Mouse (Mus musculus): ENCODE results near the gene Olfr1371. TPM values are rescaled to one million over a fixed set of nuclear protein-coding genes. Genes with fewer than 3 reads are reported as not detected.

The Olfr1371 gene
- polyA plus RNA-seq, 1 experiment from 2014 or later = not detected

DNA sequence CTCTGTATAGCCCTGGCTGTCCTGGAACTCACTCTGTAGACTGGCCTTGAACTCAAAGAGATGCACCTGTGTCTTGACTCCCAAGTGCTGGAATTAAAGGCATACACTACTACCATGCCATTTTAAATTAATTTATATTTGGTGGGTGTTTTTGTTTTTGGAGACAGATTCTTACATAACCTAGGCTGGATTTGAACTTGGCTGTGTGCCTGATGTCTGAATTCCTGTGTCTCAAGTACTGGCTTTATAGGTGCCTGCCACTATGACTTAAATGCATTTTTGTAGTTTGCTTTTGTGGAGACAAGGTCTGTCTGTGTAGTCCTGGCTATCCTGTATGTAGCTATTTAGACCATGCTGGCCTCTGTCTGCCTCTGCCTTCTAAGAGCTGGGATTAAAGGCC is 20.7 kb upstream of the Olfr1371 start:
- H3K4me2 ChIP-seq = no peak overlapping the region
- H3K36me3 ChIP-seq = peaks cover 17% of the 10 kb centered on the region
- no peaks in the 10 kb centered on the region for H3K27me3 ChIP-seq
- H3K9ac ChIP-seq = no peak overlapping the region
- H3K4me1 ChIP-seq (replicated peaks) = peaks cover 29% of the 10 kb centered on the region
- H3K4me3 ChIP-seq = no peak overlapping the region
- no peak for ATAC-seq (ENCODE audit: low FRiP score, low read depth)
- no peaks in the 10 kb centered on the region for H3K9me3 ChIP-seq
- no peak overlapping the region for H3K27ac ChIP-seq (replicated peaks)

DNA sequence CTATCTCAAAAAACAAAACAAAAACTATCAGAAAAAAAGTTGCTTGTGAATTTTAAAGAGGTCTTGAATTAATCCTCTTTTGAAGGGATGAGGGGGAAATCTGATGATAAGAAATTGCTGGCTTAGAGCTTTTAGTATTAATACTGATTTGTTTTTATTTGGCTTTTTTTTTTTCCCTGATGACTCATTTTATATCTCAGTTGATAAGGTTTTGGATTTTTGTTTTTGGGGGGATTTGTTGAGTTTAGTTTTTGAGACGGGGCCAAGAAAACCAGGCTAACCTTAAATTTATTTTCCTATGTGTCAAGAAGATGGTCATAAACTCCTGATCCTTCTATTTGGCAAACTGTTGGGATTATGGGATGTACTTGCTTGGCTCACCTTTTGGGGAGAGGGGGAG is 20.1 kb upstream of the Olfr1371 start:
- Histone ChIP-seq H3K4me1 (replicated peaks) (peaks cover 29% of the 10 kb centered on the region), H3K27me3 (no peaks in the 10 kb centered on the region), H3K9ac (no peak overlapping the region), H3K27ac (replicated peaks) (no peak overlapping the region), H3K4me2 (peak overlapping the region; percentile 65), H3K4me3 (no peak overlapping the region), H3K9me3 (no peaks in the 10 kb centered on the region), H3K36me3 (peaks cover 17% of the 10 kb centered on the region)
- WGBS = 95% methylated on average over 1 of the region's 1 CpGs
- ATAC-seq (ENCODE audit: low FRiP score, low read depth) = no peak

DNA sequence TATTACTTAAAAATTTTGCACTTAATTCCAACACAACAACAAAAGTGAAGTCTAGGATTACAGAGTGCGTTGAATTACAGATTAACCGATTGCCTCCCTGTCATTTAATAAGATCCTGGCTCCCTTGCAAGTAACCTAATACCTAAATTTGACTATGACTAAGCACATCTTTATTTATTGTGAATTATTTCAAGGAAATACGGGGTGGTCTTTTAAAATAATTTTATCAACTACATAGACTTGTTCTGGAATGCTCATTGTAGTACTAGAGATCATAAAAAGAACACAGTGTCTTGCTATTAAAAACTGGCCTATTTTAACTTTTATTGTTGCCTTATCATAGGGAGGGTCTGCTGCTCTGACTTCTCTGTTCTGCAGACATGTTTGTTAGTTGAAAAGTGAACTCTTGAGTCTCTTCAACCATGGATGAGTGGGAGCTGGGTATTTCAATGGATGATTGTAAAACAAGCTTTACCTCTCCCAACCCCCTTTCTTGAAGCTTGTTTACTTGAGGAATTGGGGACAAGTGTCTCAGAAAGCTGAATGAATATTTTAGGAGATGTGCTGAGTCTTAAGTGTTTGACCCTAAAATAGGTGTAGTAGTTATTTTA is 19.4 kb upstream of the Olfr1371 start:
- Histone ChIP-seq H3K4me1 (replicated peaks) (peaks cover 29% of the 10 kb centered on the region), H3K9ac (peak overlapping the region; percentile 79), H3K36me3 (peaks cover 10% of the 10 kb centered on the region), H3K27me3 (no peaks in the 10 kb centered on the region), H3K4me2 (peak overlapping the region; percentile 65), H3K27ac (replicated peaks) (no peak overlapping the region), H3K9me3 (no peaks in the 10 kb centered on the region), H3K4me3 (peak overlapping the region; percentile 60)
- 42% methylated on average over 3 of the region's 3 CpGs for WGBS
- no peak for ATAC-seq (ENCODE audit: low FRiP score, low read depth)

DNA sequence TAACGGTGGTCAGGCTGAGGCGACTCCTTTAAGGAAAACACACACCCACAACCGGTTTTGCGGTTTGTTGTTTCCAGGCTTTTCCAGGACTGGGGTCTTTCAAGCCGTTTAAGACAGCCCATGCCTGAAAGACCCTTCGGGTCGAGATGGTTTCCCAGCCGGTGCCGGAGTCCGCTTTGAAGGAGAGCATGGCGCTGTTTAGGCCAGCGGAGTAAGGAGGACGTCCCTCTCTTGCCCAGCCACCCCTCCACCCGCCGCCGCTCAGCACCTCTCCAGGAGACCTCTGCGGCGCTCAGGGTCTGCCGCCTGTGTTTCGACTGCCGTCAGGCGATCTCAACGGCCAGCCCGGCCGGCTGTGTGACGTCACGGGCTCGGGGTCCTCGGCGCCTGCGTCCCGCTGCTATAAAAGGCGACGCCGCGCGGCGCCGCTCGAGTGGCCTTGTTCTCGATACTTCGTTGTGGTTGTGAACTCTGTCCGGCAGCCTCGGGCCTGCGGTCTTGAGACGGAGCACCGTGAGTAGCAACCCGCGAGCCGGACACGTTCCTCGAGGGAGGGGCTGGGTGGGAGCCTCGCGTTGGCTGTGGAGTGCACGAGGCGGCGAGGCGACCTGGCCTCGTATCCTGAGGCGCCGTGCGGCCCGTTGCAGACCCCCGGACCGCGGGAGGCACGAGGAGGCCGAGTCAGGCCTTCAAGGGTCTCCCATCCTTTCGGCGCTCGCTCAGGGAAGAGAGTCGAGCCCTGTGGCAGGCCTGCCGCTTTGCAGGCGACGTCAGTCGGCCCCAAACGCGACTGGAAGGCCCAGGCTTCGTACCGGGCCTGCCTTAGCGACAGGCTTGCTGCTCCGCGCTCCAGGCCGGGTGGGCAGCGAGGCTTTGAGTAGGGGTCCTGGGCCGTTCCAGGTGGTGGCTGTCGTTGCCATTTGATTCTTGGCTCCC is 18.1 kb upstream of the Olfr1371 start, which contains the start of gene Skp1a:
Skp1a (plus strand) TSS at position 390 of the 936 bp plus-strand sequence.
- Histone ChIP-seq H3K27ac (replicated peaks) (peak within 1 kb of the TSS; percentile 100), H3K4me1 (replicated peaks) (peaks cover 29% of the 10 kb centered on the region), H3K4me3 (peak within 1 kb of the TSS; percentile 60), H3K36me3 (no peaks in the 10 kb centered on the region), H3K9ac (peak within 1 kb of the TSS; percentile 79), H3K4me2 (peak within 1 kb of the TSS; percentile 65), H3K27me3 (no peaks in the 10 kb centered on the region), H3K9me3 (no peaks in the 10 kb centered on the region)
- 0% methylated on average over 87 of the region's 87 CpGs for WGBS
- ATAC-seq (ENCODE audit: low FRiP score, low read depth) = peak; percentile 94

DNA sequence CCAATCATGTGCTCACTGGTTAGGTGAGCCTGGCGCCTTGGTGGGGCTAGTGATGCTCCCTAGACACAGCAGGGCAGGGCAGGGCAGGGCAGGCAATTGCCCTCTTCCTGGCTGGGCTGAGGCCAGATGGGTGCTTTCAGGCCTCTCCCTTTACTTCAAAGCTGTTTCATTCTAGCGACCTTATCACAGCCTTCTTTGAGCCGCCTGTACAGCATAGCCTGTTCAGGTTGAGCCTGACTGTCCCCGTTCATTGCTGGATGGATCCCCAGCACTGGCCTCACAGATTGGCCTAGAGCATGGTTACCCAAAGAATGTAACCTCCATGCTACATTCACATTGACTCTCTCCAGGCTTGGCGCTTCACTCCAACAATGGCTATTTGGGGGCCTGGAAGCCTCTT is 16.9 kb upstream of the Olfr1371 start:
- Histone ChIP-seq H3K4me3 (peak overlapping the region; percentile 60), H3K27me3 (no peaks in the 10 kb centered on the region), H3K36me3 (no peaks in the 10 kb centered on the region), H3K9me3 (no peaks in the 10 kb centered on the region), H3K27ac (replicated peaks) (peak overlapping the region; percentile 100), H3K4me1 (replicated peaks) (peaks cover 29% of the 10 kb centered on the region), H3K4me2 (peak overlapping the region; percentile 65), H3K9ac (peak overlapping the region; percentile 79)
- ATAC-seq (ENCODE audit: low FRiP score, low read depth) = no peak
- 65% methylated on average over 5 of the region's 5 CpGs for WGBS

DNA sequence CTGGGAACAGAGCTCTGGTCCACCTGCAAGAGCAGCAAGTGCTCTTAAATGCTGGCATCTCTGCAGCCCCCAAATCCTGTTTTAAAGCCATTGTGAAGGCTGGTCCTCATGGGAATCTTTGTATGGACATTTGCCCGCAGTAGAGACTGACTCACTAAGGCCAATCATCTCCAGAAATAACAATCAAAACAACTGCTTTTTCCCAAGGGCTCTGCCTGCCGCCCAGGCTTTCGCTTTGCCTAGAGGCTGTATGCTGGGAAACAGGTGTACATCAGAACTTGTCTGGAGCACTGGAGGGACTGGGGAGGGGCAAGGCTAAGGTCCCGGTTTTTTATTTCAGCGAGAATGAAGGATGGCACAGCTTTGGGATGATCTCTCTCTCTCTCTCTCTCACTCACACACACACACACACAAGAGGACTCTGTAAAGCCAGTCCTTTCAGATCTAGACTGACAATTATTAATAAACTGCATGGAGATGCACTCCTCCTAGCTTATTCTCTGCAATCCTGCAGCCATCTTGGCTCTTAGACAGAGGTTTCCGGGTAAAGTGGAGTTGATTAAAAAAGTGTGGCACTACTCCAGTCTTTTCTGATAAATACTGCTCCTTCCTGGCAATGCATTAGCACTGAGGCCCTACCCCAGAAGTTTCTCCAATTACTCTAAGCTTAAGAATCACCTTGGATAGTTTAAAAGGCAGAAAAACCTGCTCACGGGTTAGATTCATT is 15.1 kb upstream of the Olfr1371 start:
- WGBS = 84% methylated on average over 7 of the region's 7 CpGs
- Histone ChIP-seq H3K27ac (replicated peaks) (no peak overlapping the region), H3K27me3 (0 out of 2 replicates have a peak, but pooled peaks cover 4% of the 10 kb centered on the region), H3K4me2 (no peak overlapping the region), H3K4me3 (no peak overlapping the region), H3K9me3 (no peaks in the 10 kb centered on the region), H3K9ac (no peak overlapping the region), H3K36me3 (no peaks in the 10 kb centered on the region), H3K4me1 (replicated peaks) (peaks cover 20% of the 10 kb centered on the region)
- ATAC-seq (ENCODE audit: low FRiP score, low read depth) = no peak

DNA sequence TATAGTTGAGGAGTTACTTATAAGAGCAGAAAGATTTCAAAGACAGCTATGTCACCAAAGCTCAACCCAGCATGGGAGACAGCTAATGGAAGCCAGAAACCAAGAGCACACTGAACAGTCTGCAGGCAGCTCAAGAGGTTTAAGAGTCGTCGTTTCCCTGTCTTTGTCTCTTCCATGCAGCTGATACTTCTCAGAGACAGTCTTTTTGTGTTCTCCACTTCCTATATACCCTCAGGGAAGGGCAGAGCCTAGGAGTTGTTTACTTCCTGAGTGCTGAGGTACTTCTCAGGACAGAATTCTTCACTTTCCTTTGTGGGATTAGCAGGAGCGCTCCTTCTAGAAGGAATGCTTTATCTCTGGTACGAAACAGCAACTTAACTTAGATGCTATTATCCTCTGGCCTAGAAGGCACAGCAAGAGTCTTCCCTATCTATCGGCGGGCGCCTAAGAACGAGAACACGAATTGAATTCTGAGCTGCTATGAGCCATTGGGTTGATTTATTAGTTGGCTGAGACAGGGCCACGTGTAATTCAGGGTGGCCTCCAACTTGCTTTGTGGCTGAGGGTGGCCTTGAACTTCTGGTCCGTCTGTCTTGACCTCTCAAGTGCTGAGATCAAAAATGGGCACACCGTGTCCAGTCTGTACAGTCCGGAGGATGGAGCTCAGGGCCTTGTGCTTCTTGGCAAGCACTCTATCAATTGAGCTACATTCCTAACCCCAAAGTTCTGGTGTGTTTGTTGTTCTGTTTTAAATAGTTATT is 13.9 kb upstream of the Olfr1371 start:
- H3K9ac ChIP-seq = no peak overlapping the region
- WGBS = 86% methylated on average over 13 of the region's 13 CpGs

DNA sequence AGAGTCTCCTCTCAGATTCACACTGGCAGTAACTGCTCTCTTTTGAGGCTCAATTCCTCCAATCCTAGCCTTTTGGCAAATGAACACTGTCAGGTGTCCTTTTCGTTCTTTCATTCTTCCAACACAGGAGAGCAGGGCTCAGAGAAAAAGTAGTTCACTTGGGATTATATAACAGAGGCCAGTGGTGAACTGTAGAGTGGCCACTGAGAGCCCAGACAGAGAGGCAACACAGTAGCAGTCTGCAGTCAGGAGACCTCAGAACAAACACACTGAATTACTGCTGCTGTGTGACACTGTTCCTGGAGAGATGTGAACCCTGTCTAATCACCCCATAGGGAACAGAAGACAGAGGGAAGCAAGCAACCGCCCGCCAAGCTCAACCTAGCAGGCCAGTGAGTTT is 13.3 kb upstream of the Olfr1371 start:
- Histone ChIP-seq H3K27ac (replicated peaks) (no peak overlapping the region), H3K27me3 (0 out of 2 replicates have a peak, but pooled peaks cover 4% of the 10 kb centered on the region), H3K9ac (no peak overlapping the region), H3K9me3 (no peaks in the 10 kb centered on the region), H3K4me3 (no peak overlapping the region), H3K4me2 (no peak overlapping the region), H3K36me3 (no peaks in the 10 kb centered on the region), H3K4me1 (replicated peaks) (peaks cover 8% of the 10 kb centered on the region)
- 77% methylated on average over 3 of the region's 3 CpGs for WGBS
- no peak for ATAC-seq (ENCODE audit: low FRiP score, low read depth)

More for the DNA sequence above, 13.9 kb upstream of the Olfr1371 start:
- Histone ChIP-seq H3K27ac (replicated peaks) (no peak overlapping the region), H3K4me2 (no peak overlapping the region), H3K9me3 (no peaks in the 10 kb centered on the region), H3K27me3 (0 out of 2 replicates have a peak, but pooled peaks cover 4% of the 10 kb centered on the region), H3K4me3 (no peak overlapping the region), H3K36me3 (no peaks in the 10 kb centered on the region), H3K4me1 (replicated peaks) (peaks cover 8% of the 10 kb centered on the region)
- no peak for ATAC-seq (ENCODE audit: low FRiP score, low read depth)

DNA sequence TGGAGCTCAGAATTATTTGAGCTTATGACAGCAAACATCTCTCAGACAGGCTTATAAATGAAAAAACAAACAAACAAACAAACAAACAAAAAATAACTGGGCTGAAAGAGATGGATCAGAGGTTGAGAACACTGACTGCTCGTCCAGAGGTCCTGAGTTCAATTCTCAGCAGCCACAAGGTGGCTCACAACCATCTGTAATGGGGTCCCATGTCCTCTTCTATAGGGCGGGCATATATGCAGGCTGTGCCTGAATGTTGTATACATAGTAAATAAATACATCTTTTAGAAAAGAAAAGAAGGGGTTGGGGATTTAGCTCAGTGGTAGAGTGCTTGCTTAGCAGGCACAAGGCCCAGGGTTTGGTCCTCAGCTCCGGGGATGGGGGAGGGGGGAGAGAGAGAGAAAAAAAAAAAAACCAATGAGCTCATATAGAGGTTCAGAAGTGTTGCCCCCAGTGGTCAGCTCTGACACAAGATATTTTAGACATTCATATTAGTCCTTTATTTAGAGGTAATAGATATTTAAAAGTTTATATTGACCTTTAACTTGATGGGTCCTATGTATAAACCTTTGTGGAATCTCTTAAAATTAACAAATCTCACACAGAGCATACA is 12.3 kb upstream of the Olfr1371 start:
- no peak overlapping the region for H3K27ac ChIP-seq (replicated peaks)
- no peak overlapping the region for H3K9ac ChIP-seq
- H3K9me3 ChIP-seq = no peaks in the 10 kb centered on the region
- WGBS = 77% methylated on average over 3 of the region's 3 CpGs
- no peaks in the 10 kb centered on the region for H3K36me3 ChIP-seq
- ATAC-seq (ENCODE audit: low FRiP score, low read depth) = no peak
- no peak overlapping the region for H3K4me3 ChIP-seq
- H3K4me1 ChIP-seq (replicated peaks) = peaks cover 7% of the 10 kb centered on the region
- H3K27me3 ChIP-seq = 0 out of 2 replicates have a peak, but pooled peaks cover 4% of the 10 kb centered on the region
- H3K4me2 ChIP-seq = no peak overlapping the region

DNA sequence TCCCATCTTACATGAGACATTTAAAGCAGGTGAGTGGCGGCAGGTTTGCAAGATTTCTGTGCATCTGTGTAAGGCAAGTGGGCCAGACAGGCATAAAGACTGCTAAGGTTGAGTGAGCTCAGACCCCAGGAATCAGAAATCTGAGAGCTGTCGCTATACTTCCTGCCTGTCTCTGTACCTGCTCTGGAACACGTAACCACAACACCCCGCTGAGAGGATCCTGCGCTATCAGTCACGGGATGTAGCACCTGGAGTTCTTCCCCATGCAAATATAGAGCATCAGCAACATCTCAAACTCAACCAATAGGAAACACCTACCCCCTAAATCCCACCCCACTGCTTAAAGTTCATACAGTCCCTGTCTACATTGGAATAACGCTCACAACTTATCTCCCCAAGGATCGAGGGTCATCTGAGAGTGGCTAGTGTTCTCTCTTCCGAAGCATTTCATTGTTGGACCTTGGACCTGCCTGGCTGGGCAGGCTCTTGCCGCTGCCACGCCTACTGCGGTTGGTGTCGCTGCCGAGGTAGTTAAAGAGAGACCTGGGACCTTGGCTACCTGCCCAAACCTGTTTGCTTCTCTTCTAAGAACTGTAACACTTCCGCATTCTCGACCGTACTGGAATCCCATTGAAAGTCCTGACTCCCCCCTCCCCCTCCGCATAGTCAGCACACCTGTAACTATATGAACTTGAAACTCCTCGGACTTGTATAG is 10.3 kb upstream of the Olfr1371 start:
- ATAC-seq (ENCODE audit: low FRiP score, low read depth) = no peak
- Histone ChIP-seq H3K9ac (no peak overlapping the region), H3K4me1 (replicated peaks) (no peaks in the 10 kb centered on the region), H3K9me3 (no peaks in the 10 kb centered on the region), H3K4me3 (no peak overlapping the region), H3K36me3 (no peaks in the 10 kb centered on the region), H3K27ac (replicated peaks) (no peak overlapping the region), H3K4me2 (no peak overlapping the region), H3K27me3 (0 out of 2 replicates have a peak, but pooled peaks cover 4% of the 10 kb centered on the region)
- 20% methylated on average over 19 of the region's 19 CpGs for WGBS
